Mouse (Mus musculus) brain, embryonic 14.5 days (tissue): ENCODE measurements around the gene Atp1b2.
A peak's percentile ranks its signal among the peaks of the same experiment; 100 is the strongest.

Source experiments
- CTCF ChIP-seq: fragments of 200-500 bp; IDR thresholded peaks from 2 replicates; pipeline ENCODE4 v1.5.1; 2012; ENCODE audit warnings: inconsistent platforms, mild to moderate bottlenecking, moderate library complexity, borderline replicate concordance; ENCODE audit not compliant: insufficient read depth, insufficient read length; ENCODE audit errors: extremely low read depth
- POLR2A ChIP-seq: fragments of 200-500 bp; IDR thresholded peaks from 2 replicates; pipeline ENCODE4 v1.6.1; 2012; ENCODE audit warnings: mild to moderate bottlenecking, inconsistent platforms, borderline replicate concordance; ENCODE audit not compliant: poor library complexity, insufficient read depth, insufficient read length, severe bottlenecking; ENCODE audit errors: extremely low read depth

DNA sequence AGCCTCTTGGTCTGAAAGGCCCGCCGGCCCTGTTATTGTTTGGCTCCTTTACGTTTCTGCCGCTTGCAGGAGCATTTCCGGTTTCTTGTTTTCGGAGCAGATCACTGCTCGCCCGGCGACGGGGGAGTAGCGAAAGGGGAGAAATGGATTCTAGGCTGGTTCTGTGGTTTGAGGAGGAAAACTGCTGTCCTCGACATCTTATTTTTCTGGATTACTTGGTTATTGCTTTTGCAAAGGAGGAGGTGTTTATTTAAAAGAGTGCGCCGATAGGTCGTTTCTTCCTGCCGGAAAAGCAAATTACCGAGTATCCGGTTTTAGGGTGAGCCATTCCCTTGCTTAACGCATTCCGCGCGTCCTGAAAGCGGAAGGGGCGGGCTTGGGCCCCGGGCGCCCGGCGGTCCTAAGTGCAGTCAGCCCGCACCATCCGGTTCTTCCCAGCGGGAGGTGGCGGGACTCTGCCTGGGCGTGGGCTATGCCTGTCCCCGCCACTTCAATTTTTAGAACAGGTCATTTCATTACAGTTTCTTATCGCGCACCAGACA lies 24.5 kb downstream of the Atp1b2 start:
- TF ChIP-seq CTCF (no peak), POLR2A (peak; percentile 57; the same call in 1 of the 2 replicates)
